Mouse (Mus musculus): ENCODE data around the gene Mab21l1. TPM values are rescaled to one million over a fixed set of nuclear protein-coding genes. Genes with fewer than 3 reads are reported as not detected.

Mab21l1 gene
- total and polyA plus RNA-seq, 3 experiments, result 0.09 to 0.16 (median 0.13) TPM

GRCm38 (mm10) chr3:55755805-55756601 is 26.3 kb upstream of the Mab21l1 start:
- Histone ChIP-seq H3K4me3 (no peak overlapping the region), H3K27ac (no peak overlapping the region), H3K27me3 (ENCODE audit: control insufficient read depth, insufficient read depth, low read length) (no peaks in the 10 kb centered on the region), H3K36me3 (ENCODE audit: control insufficient read depth, insufficient read depth, low read length) (no peaks in the 10 kb centered on the region), H3K4me1 (ENCODE audit: control insufficient read depth, insufficient read depth, low read length) (no peaks in the 10 kb centered on the region; the same call in 1 of the 2 replicates), H3K9ac (ENCODE audit: low read depth, low read length) (no peak overlapping the region), H3K79me2 (replicated peaks; ENCODE audit: control insufficient read depth, insufficient read depth, low read length) (no peaks in the 10 kb centered on the region)
- intact Hi-C loops (cut with DNase I), result no loop called here
- TF ChIP-seq CTCF (IDR thresholded peaks at IDR 0.05) (no peak), POLR2A (IDR thresholded peaks at IDR 0.05; ENCODE audit: insufficient read depth, low read depth, low read length) (no peak), EP300 (IDR thresholded peaks at IDR 0.05; ENCODE audit: insufficient read depth, low read depth, low read length) (no peak)
- no peak for DNase-seq
- 83% methylated on average over 11 of the region's 11 CpGs for WGBS

GRCm38 (mm10) chr3:55756602-55757190 is 25.6 kb upstream of the Mab21l1 start:
- no peak overlapping the region for H3K27ac ChIP-seq
- intact Hi-C loops (cut with DNase I), result no loop called here
- no peak overlapping the region for H3K4me3 ChIP-seq
- no peaks in the 10 kb centered on the region for H3K36me3 ChIP-seq (ENCODE audit: control insufficient read depth, insufficient read depth, low read length)
- no peak for DNase-seq
- no peaks in the 10 kb centered on the region; the same call in 1 of the 2 replicates for H3K4me1 ChIP-seq (ENCODE audit: control insufficient read depth, insufficient read depth, low read length)
- no peak overlapping the region for H3K9ac ChIP-seq (ENCODE audit: low read depth, low read length)
- TF ChIP-seq POLR2A (IDR thresholded peaks at IDR 0.05; ENCODE audit: insufficient read depth, low read depth, low read length) (no peak), CTCF (IDR thresholded peaks at IDR 0.05) (no peak), EP300 (IDR thresholded peaks at IDR 0.05; ENCODE audit: insufficient read depth, low read depth, low read length) (no peak)
- no peaks in the 10 kb centered on the region for H3K79me2 ChIP-seq (replicated peaks; ENCODE audit: control insufficient read depth, insufficient read depth, low read length)
- no peaks in the 10 kb centered on the region for H3K27me3 ChIP-seq (ENCODE audit: control insufficient read depth, insufficient read depth, low read length)
- WGBS, result 91% methylated on average over 11 of the region's 11 CpGs

- Histone ChIP-seq H3K9ac (ENCODE audit: low read depth, low read length) (no peak overlapping the region), H3K4me1 (ENCODE audit: control insufficient read depth, insufficient read depth, low read length) (no peaks in the 10 kb centered on the region; the same call in 1 of the 2 replicates), H3K27me3 (ENCODE audit: control insufficient read depth, insufficient read depth, low read length) (no peaks in the 10 kb centered on the region), H3K36me3 (ENCODE audit: control insufficient read depth, insufficient read depth, low read length) (no peaks in the 10 kb centered on the region), H3K27ac (no peak overlapping the region), H3K79me2 (replicated peaks; ENCODE audit: control insufficient read depth, insufficient read depth, low read length) (no peaks in the 10 kb centered on the region), H3K4me3 (no peak overlapping the region)
- DNase-seq, result no peak
- intact Hi-C loops (cut with DNase I), result no loop called here
- 56% methylated on average over 8 of the region's 8 CpGs for WGBS
- TF ChIP-seq POLR2A (IDR thresholded peaks at IDR 0.05; ENCODE audit: insufficient read depth, low read depth, low read length) (no peak), EP300 (IDR thresholded peaks at IDR 0.05; ENCODE audit: insufficient read depth, low read depth, low read length) (no peak), CTCF (IDR thresholded peaks at IDR 0.05) (peak; percentile 11; the same call in 1 of the 2 replicates)
Measured at GRCm38 (mm10) chr3:55758297-55758696, 24.0 kb upstream of the Mab21l1 start.

- H3K27ac ChIP-seq, result no peak overlapping the region
- H3K4me1 ChIP-seq (ENCODE audit: control insufficient read depth, insufficient read depth, low read length), result no peaks in the 10 kb centered on the region
- intact Hi-C loops (cut with DNase I), result no loop called here
- no peaks in the 10 kb centered on the region for H3K27me3 ChIP-seq (ENCODE audit: control insufficient read depth, insufficient read depth, low read length)
- DNase-seq, result no peak
- H3K36me3 ChIP-seq (ENCODE audit: control insufficient read depth, insufficient read depth, low read length), result no peaks in the 10 kb centered on the region
- TF ChIP-seq EP300 (IDR thresholded peaks at IDR 0.05; ENCODE audit: insufficient read depth, low read depth, low read length), result no peak
- no peak for TF ChIP-seq CTCF (IDR thresholded peaks at IDR 0.05)
- no peak for TF ChIP-seq POLR2A (IDR thresholded peaks at IDR 0.05; ENCODE audit: insufficient read depth, low read depth, low read length)
- H3K9ac ChIP-seq (ENCODE audit: low read depth, low read length), result no peak overlapping the region
- H3K4me3 ChIP-seq, result no peak overlapping the region
- WGBS, result 79% methylated on average over 8 of the region's 8 CpGs
- no peaks in the 10 kb centered on the region for H3K79me2 ChIP-seq (replicated peaks; ENCODE audit: control insufficient read depth, insufficient read depth, low read length)
Measured at GRCm38 (mm10) chr3:55763591-55763990, 18.7 kb upstream of the Mab21l1 start.

- Histone ChIP-seq H3K4me1 (ENCODE audit: control insufficient read depth, insufficient read depth, low read length) (no peaks in the 10 kb centered on the region), H3K9ac (ENCODE audit: low read depth, low read length) (no peak overlapping the region), H3K27ac (no peak overlapping the region), H3K27me3 (ENCODE audit: control insufficient read depth, insufficient read depth, low read length) (no peaks in the 10 kb centered on the region), H3K79me2 (replicated peaks; ENCODE audit: control insufficient read depth, insufficient read depth, low read length) (no peaks in the 10 kb centered on the region), H3K4me3 (no peak overlapping the region), H3K36me3 (ENCODE audit: control insufficient read depth, insufficient read depth, low read length) (no peaks in the 10 kb centered on the region)
- intact Hi-C loops (cut with DNase I), result no loop called here
- TF ChIP-seq EP300 (IDR thresholded peaks at IDR 0.05; ENCODE audit: insufficient read depth, low read depth, low read length) (no peak), POLR2A (IDR thresholded peaks at IDR 0.05; ENCODE audit: insufficient read depth, low read depth, low read length) (no peak), CTCF (IDR thresholded peaks at IDR 0.05) (no peak)
- no peak for DNase-seq
- 90% methylated on average over 2 of the region's 2 CpGs for WGBS
Measured at GRCm38 (mm10) chr3:55768654-55769053, 13.7 kb upstream of the Mab21l1 start.

- Histone ChIP-seq H3K9ac (ENCODE audit: low read depth, low read length) (no peak overlapping the region), H3K27me3 (ENCODE audit: control insufficient read depth, insufficient read depth, low read length) (no peaks in the 10 kb centered on the region), H3K4me3 (no peak overlapping the region), H3K4me1 (ENCODE audit: control insufficient read depth, insufficient read depth, low read length) (no peaks in the 10 kb centered on the region), H3K27ac (no peak overlapping the region), H3K79me2 (replicated peaks; ENCODE audit: control insufficient read depth, insufficient read depth, low read length) (no peaks in the 10 kb centered on the region), H3K36me3 (ENCODE audit: control insufficient read depth, insufficient read depth, low read length) (no peaks in the 10 kb centered on the region)
- DNase-seq, result no peak
- no peak for TF ChIP-seq POLR2A (IDR thresholded peaks at IDR 0.05; ENCODE audit: insufficient read depth, low read depth, low read length)
- TF ChIP-seq EP300 (IDR thresholded peaks at IDR 0.05; ENCODE audit: insufficient read depth, low read depth, low read length), result no peak
- no peak for TF ChIP-seq CTCF (IDR thresholded peaks at IDR 0.05)
- WGBS, result 92% methylated on average over 2 of the region's 2 CpGs
- intact Hi-C loops (cut with DNase I), result no loop called here
Measured at GRCm38 (mm10) chr3:55769308-55769707, 13.0 kb upstream of the Mab21l1 start.

Data from heart, adult 2 months (tissue).